Mouse (Mus musculus): ENCODE results near the gene Robo2. TPM values are rescaled to one million over a fixed set of nuclear protein-coding genes. Genes with fewer than 3 reads are reported as not detected.

The Robo2 gene
- under 1 TPM; 0.39 to 0.54 TPM for total RNA-seq (2021)

- intact Hi-C loops (cut with DNase I) = loop anchor here (2.0 kb wide), 2 partner anchors 185 to 1313 kb away; no protein-coding TSS in a partner anchor
- DNase-seq = peak; percentile 36 to 58
Measured at GRCm38 (mm10) chr16:74411481-74412251, at the start of gene Robo2. TSS of gene Robo2 (minus strand) at chr16:74411825.

GRCm38 (mm10) chr16:74458138-74458537 is 46.5 kb upstream of the Robo2 start:
- intact Hi-C loops (cut with DNase I) = no loop called here
- DNase-seq = no peak

GRCm38 (mm10) chr16:74457736-74458135 is 46.1 kb upstream of the Robo2 start:
- no peak for DNase-seq
- intact Hi-C loops (cut with DNase I) = no loop called here

- intact Hi-C loops (cut with DNase I) = no loop called here
Measured at GRCm38 (mm10) chr16:74456808-74457470, 45.3 kb upstream of the Robo2 start.

GRCm38 (mm10) chr16:74455179-74455578 is 43.6 kb upstream of the Robo2 start:
- intact Hi-C loops (cut with DNase I) = no loop called here
- no peak for DNase-seq

More at GRCm38 (mm10) chr16:74456808-74457470, 45.3 kb upstream of the Robo2 start:
- DNase-seq = no peak

GRCm38 (mm10) chr16:74448025-74448424 is 36.4 kb upstream of the Robo2 start:
- intact Hi-C loops (cut with DNase I) = no loop called here
- no peak for DNase-seq

- intact Hi-C loops (cut with DNase I) = no loop called here
- DNase-seq = no peak
Measured at GRCm38 (mm10) chr16:74427071-74427470, 15.4 kb upstream of the Robo2 start.

GRCm38 (mm10) chr16:74420324-74420723 is 8.7 kb upstream of the Robo2 start:
- DNase-seq = no peak
- intact Hi-C loops (cut with DNase I) = no loop called here

- intact Hi-C loops (cut with DNase I) = loop anchor here (1.0 to 2.0 kb wide), 3 partner anchors 186 to 1417 kb away; no protein-coding TSS in a partner anchor
- DNase-seq = peak; percentile 26 to 30
Measured at GRCm38 (mm10) chr16:74412471-74413291, 1.1 kb upstream of the Robo2 start.

- no peak for DNase-seq
- intact Hi-C loops (cut with DNase I) = no loop called here
Measured at GRCm38 (mm10) chr16:74411021-74411420, 604 bp downstream of the Robo2 start.

GRCm38 (mm10) chr16:74410125-74410524 is 1.5 kb downstream of the Robo2 start:
- intact Hi-C loops (cut with DNase I) = no loop called here
- no peak for DNase-seq

- intact Hi-C loops (cut with DNase I) = no loop called here
Measured at GRCm38 (mm10) chr16:74409548-74409947, 2.1 kb downstream of the Robo2 start.

GRCm38 (mm10) chr16:74408566-74408965 is 3.1 kb downstream of the Robo2 start:
- DNase-seq = no peak
- intact Hi-C loops (cut with DNase I) = no loop called here

More at GRCm38 (mm10) chr16:74409548-74409947, 2.1 kb downstream of the Robo2 start:
- no peak for DNase-seq

- DNase-seq = no peak
- intact Hi-C loops (cut with DNase I) = no loop called here
Measured at GRCm38 (mm10) chr16:74397291-74397690, 14.3 kb downstream of the Robo2 start.

GRCm38 (mm10) chr16:74395678-74396077 is 15.9 kb downstream of the Robo2 start:
- intact Hi-C loops (cut with DNase I) = no loop called here
- DNase-seq = no peak

GRCm38 (mm10) chr16:74379458-74379857 is 32.2 kb downstream of the Robo2 start:
- intact Hi-C loops (cut with DNase I) = no loop called here
- no peak for DNase-seq

GRCm38 (mm10) chr16:74375342-74375940 is 36.2 kb downstream of the Robo2 start:
- intact Hi-C loops (cut with DNase I) = no loop called here
- no peak for DNase-seq

GRCm38 (mm10) chr16:74374540-74374939 is 37.1 kb downstream of the Robo2 start:
- intact Hi-C loops (cut with DNase I) = no loop called here
- no peak for DNase-seq

- no peak for DNase-seq
- intact Hi-C loops (cut with DNase I) = no loop called here
Measured at GRCm38 (mm10) chr16:74373407-74373806, 38.2 kb downstream of the Robo2 start.

- DNase-seq = no peak
- intact Hi-C loops (cut with DNase I) = no loop called here
Measured at GRCm38 (mm10) chr16:74372876-74373275, 38.7 kb downstream of the Robo2 start.

- DNase-seq = no peak
- intact Hi-C loops (cut with DNase I) = no loop called here
Measured at GRCm38 (mm10) chr16:74348437-74348836, 63.2 kb downstream of the Robo2 start.

Measured in heart, postnatal 36 days (tissue).